Mouse (Mus musculus): ENCODE measurements around the gene Lrp10.

DNA sequence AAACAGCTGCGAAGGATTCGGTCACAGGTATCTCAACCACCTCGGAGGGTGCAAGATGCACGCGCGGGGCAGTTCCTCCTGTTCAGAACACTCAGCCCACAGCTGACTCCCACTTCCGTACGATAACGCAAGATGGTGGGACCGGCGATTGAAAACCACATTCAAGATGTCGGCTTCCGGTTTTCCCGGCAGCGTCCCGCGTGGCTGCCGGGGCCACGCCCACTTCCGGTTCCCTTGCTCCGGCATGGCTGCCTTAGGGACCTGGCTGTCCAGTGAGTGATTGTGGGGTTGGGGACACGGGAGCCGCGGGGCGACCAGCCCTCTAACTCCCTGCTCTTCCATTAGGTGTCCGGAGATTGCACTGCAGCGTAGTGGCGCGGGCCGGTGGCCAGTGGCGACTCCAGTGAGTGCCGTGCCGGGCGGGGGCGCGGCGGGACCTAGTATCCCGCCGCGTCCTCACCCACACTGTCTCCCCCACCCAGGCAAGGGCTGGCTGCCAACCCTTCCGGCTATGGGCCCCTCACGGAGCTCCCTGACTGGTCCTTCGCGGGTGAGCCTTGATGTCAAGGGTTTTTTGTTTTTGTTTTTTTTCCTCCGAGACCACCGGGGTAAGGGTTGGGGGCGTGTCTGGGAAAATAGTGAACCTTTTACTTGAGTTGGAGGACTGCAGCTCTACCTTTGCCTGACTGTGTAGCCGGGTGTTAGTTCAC, 37.1 kb upstream of the Lrp10 start, which contains the start of gene Mrpl52:
- no peak for TF ChIP-seq GATA1 (IDR thresholded peaks at IDR 0.05; ENCODE audit: low read length)
- no peak for TF ChIP-seq TAL1 (IDR thresholded peaks at IDR 0.05; ENCODE audit: low read length)

Data from erythroblast, embryonic 14.5 days (primary cell).